Mouse (Mus musculus) intestine, embryonic 16.5 days (tissue): Measurements from ENCODE around the gene Rnf207. TPM values are rescaled to one million over a fixed set of nuclear protein-coding genes. Genes with fewer than 3 reads are reported as not detected.
A peak's percentile ranks its signal among the peaks of the same experiment; 100 is the strongest.

ENCODE experiments used
- ATAC-seq: fragments of 200-750 bp; cut with Nextera tagmentation; 2 replicates; pipeline ENCODE4 v1.8.0; 2017; ENCODE audit warnings: moderate TSS enrichment, moderate library complexity
- H3K27ac ChIP-seq: fragments of 300-500 bp; sonication (generic); 2 replicates; pipeline ENCODE4 v1.5.1; 2014; ENCODE audit warnings: mild to moderate bottlenecking, low read length
- H3K27me3 ChIP-seq: fragments of 300-500 bp; sonication (generic); replicated peaks from 2 replicates; pipeline ENCODE4 v1.6.1; 2014; ENCODE audit warnings: low read length, control low read depth, mixed read lengths; ENCODE audit not compliant: control insufficient read depth, insufficient read depth
- H3K36me3 ChIP-seq: fragments of 300-500 bp; sonication (generic); 2 replicates; pipeline ENCODE4 v1.6.1; 2014; ENCODE audit warnings: low read length, control low read depth; ENCODE audit not compliant: control insufficient read depth, insufficient read depth
- H3K4me1 ChIP-seq: fragments of 300-500 bp; sonication (generic); 2 replicates; pipeline ENCODE4 v1.6.1; 2014; ENCODE audit warnings: low read length, control low read depth, mixed read lengths; ENCODE audit not compliant: control insufficient read depth, insufficient read depth
- H3K4me2 ChIP-seq: fragments of 300-500 bp; sonication (generic); 2 replicates; pipeline ENCODE4 v1.6.1; 2014; ENCODE audit warnings: low read depth, low read length, control low read depth
- H3K4me3 ChIP-seq: fragments of 300-500 bp; sonication (generic); 2 replicates; pipeline ENCODE4 v1.5.1; 2014; ENCODE audit warnings: mild to moderate bottlenecking, low read length
- H3K9ac ChIP-seq: fragments of 300-500 bp; sonication (generic); 2 replicates; pipeline ENCODE4 v1.6.1; 2014; ENCODE audit warnings: low read depth, low read length
- H3K9me3 ChIP-seq: fragments of 300-500 bp; sonication (generic); 2 replicates; pipeline ENCODE4 v1.6.1; 2016; ENCODE audit warnings: low read length, control low read depth; ENCODE audit not compliant: control insufficient read depth
- WGBS: fragments of 180-500 bp; shearing (Covaris S2); extraction: QIAGEN DNeasy Blood & Tissue Kit; methylation state at CpG from one replicate; pipeline ENCODE4 v1.1.7; 2014; 5-methylcytosine and 5-hydroxymethylcytosine counted together
- polyA plus RNA-seq: library from polyadenylated mRNA; unstranded; fragments of >200 nt; fragmentation: Nextera tagmentation; extraction: Ambion mirVana; gene quantifications from 2 replicates; pipeline ENCODE4 v1.2.1, GENCODE M21; 2015

Gene Rnf207
- polyA plus RNA-seq, 1 experiment from 2014 or later, result 1.8 TPM

DNA sequence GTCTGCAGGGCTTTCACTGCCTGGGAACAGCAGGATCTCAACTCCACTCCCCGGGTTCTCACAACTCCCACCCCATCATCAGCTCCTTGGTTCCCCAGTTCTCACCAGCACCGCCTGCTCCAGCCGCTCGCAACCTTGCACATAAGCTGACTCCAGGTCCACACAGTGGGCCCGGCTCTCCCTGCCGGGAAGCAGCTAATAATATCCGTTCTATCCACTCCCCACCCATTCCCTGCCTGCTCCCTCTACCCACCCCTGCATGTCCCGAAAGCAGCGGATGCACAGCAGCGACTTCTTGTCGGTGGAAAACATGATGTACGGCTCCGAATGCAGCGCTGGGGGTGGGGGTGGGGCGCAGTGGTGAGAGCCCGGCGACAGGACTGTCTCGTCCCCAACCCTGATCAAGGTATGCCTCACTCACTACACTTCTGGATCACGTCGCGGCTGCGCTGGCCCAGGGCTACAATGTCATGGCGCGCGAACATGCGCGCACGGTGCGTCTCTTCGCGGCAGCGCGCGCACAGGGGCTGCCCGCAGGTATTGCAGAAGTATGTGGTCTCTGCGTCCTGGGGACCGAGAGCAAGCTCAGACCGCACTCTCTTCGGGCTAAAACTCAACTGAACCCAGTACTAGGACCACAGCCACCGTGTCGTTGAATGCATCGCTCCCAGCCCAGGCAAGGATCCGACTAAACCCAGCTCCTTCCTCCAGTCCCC lies 3.1 kb downstream of the Rnf207 start:
- Histone ChIP-seq H3K4me3 (peak overlapping the region; percentile 24), H3K36me3 (no peaks in the 10 kb centered on the region), H3K4me2 (peak overlapping the region; percentile 44), H3K9me3 (no peaks in the 10 kb centered on the region), H3K27me3 (peaks cover 56% of the 10 kb centered on the region), H3K4me1 (peaks cover 22% of the 10 kb centered on the region), H3K27ac (no peak overlapping the region), H3K9ac (peak overlapping the region; percentile 40; the same call in 1 of the 2 replicates)
- no peak for ATAC-seq
- 1% methylated on average over 43 of the region's 43 CpGs for WGBS

DNA sequence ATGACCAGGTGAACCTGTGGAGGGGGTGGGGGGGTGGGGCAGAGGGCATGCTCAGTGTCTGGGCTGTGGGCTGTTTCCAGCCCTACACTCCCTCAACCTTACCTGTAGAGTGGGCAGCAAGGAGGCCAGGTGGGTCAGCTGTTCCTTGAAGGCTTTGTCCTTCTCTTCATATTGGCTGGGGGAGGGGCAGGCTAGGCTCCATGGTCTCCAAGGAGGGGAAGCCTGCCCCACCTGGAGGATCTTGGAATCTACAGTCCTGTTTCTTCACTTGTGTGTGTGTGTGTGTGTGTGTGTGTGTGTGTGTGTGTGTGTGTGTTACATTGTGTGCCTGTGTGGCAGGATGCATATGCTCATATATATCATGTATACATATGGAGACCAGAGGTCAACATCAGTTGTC lies 4.9 kb downstream of the Rnf207 start:
- Histone ChIP-seq H3K27ac (no peak overlapping the region), H3K36me3 (no peaks in the 10 kb centered on the region; the same call in 1 of the 2 replicates), H3K9me3 (no peaks in the 10 kb centered on the region), H3K27me3 (peaks cover 56% of the 10 kb centered on the region), H3K4me2 (peak overlapping the region; percentile 79; the same call in 1 of the 2 replicates), H3K9ac (no peak overlapping the region), H3K4me1 (peaks cover 22% of the 10 kb centered on the region), H3K4me3 (no peak overlapping the region)
- no peak; the same call in 1 of the 2 replicates for ATAC-seq

GRCm38 (mm10) chr4:152313211-152313632 lies 5.6 kb downstream of the Rnf207 start:
- Histone ChIP-seq H3K9me3 (no peaks in the 10 kb centered on the region), H3K27me3 (peaks cover 55% of the 10 kb centered on the region)
- peak; percentile 58 for ATAC-seq

DNA sequence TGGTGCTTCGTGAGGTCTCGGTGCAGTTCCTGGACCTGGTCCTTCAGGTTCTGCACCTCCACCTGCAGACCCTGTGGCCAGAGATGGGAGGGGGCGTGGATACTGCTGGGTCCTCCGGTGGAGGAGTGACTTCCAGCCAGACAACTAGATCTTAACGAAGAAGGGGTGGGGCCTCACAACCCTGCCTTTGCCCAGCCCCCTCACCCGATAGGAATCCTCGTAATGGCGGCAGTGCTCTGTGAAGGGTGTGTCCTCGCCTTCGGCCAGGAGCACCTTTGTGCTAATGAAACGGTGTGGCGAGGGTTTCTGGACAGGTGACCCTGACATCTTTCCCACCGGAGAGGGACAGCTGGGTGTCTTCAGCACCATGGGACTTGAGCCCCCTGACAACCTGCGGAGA lies 6.6 kb downstream of the Rnf207 start:
- peaks cover 48% of the 10 kb centered on the region for H3K27me3 ChIP-seq
- peak; percentile 29; the same call in 1 of the 2 replicates for ATAC-seq

More at GRCm38 (mm10) chr4:152313211-152313632, 5.6 kb downstream of the Rnf207 start:
- no peak overlapping the region for H3K27ac ChIP-seq
- peak overlapping the region; percentile 79 for H3K4me2 ChIP-seq
- H3K36me3 ChIP-seq, result no peaks in the 10 kb centered on the region; the same call in 1 of the 2 replicates
- peak overlapping the region; percentile 42 for H3K4me3 ChIP-seq
- H3K9ac ChIP-seq, result peak overlapping the region; percentile 48
- peaks cover 17% of the 10 kb centered on the region for H3K4me1 ChIP-seq
- WGBS, result 0% methylated on average over 29 of the region's 29 CpGs

DNA sequence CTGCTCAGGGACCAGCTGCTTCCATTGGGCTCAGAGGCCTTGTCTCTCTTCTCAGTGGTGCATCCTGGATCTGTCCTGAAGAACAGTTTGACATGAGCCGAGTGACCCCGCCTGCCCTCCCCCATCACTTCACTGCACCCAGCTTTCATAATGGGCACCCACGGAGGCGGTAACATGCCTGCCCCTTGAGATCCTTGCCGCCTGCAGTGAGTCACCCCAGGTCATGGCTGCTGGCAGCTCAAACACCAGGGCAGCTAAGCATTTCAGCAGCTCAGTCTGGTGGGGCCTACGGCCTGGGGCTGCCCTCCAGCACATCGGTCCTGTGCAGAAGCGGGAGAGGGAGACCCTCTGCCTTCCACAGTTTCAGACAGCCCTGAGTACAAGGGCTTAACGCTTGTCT lies 11.3 kb downstream of the Rnf207 start:
- ATAC-seq, result no peak; the same call in 1 of the 2 replicates
- H3K27ac ChIP-seq, result no peak overlapping the region
- no peak overlapping the region for H3K4me2 ChIP-seq
- no peak overlapping the region for H3K9ac ChIP-seq
- WGBS, result 86% methylated on average over 9 of the region's 9 CpGs
- no peak overlapping the region for H3K4me3 ChIP-seq
- peaks cover 4% of the 10 kb centered on the region; the same call in 1 of the 2 replicates for H3K36me3 ChIP-seq
- no peaks in the 10 kb centered on the region for H3K4me1 ChIP-seq
- H3K9me3 ChIP-seq, result no peaks in the 10 kb centered on the region
- peaks cover 9% of the 10 kb centered on the region; the same call in 1 of the 2 replicates for H3K27me3 ChIP-seq

More for the DNA sequence above, 6.6 kb downstream of the Rnf207 start:
- Histone ChIP-seq H3K4me2 (peak overlapping the region; percentile 79), H3K27ac (no peak overlapping the region), H3K4me1 (peaks cover 16% of the 10 kb centered on the region), H3K9ac (no peak overlapping the region; the same call in 1 of the 2 replicates), H3K4me3 (peak overlapping the region; percentile 42; the same call in 1 of the 2 replicates), H3K9me3 (no peaks in the 10 kb centered on the region), H3K36me3 (no peaks in the 10 kb centered on the region; the same call in 1 of the 2 replicates)
- WGBS, result 5% methylated on average over 14 of the region's 14 CpGs

DNA sequence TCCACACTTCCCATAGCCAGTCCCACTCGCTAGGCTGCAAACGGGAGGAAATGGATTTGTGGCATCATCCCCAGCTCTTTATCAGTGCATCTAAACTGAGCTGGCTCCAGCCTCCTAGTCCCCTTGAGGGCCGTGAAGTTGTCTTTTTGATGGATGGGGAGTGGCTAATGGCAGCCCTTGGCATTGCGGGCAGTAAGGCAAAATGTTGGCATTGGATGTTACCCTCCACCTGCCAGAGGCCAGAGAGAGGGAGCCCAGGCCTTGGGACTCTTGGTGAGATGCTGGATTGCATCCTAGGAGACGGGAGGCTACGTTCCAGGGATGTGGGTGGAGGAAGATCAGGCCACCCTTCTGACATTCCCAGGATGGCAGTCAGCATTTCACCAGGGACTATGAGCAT lies 12.8 kb downstream of the Rnf207 start:
- no peak overlapping the region for H3K27ac ChIP-seq

DNA sequence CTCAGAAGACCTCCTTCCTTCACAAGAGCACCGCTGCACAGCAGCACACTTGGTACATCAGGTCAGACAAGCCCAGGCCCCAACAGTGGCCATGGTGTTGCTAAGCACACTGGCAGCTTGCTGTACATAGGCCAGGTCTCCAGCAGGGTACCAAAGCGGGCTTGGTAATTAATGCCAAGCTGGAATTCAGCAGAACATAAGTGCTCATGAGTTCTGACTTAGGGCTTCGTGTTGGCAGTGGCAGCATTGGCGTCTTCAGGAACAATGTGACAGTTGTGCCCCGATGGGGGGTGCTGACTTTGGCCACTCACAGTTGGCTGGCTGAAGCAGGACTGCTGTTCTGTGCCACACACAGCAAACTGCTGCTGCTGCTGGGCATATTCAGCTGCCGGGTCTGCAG lies 14.1 kb downstream of the Rnf207 start:
- Histone ChIP-seq H3K4me3 (no peak overlapping the region), H3K4me2 (no peak overlapping the region), H3K4me1 (no peaks in the 10 kb centered on the region), H3K9ac (no peak overlapping the region), H3K36me3 (peaks cover 4% of the 10 kb centered on the region; the same call in 1 of the 2 replicates), H3K27me3 (no peaks in the 10 kb centered on the region), H3K9me3 (no peaks in the 10 kb centered on the region), H3K27ac (no peak overlapping the region)
- no peak for ATAC-seq
- whole genome bisulfite sequencing, result 94% methylated on average over 6 of the region's 6 CpGs

More for the DNA sequence above, 12.8 kb downstream of the Rnf207 start:
- H3K9ac ChIP-seq, result no peak overlapping the region
- H3K9me3 ChIP-seq, result no peaks in the 10 kb centered on the region
- no peak overlapping the region for H3K4me2 ChIP-seq
- ATAC-seq, result no peak
- WGBS, result 68% methylated on average over 6 of the region's 6 CpGs
- H3K4me3 ChIP-seq, result no peak overlapping the region
- no peaks in the 10 kb centered on the region for H3K4me1 ChIP-seq
- H3K27me3 ChIP-seq, result no peaks in the 10 kb centered on the region
- peaks cover 4% of the 10 kb centered on the region; the same call in 1 of the 2 replicates for H3K36me3 ChIP-seq

DNA sequence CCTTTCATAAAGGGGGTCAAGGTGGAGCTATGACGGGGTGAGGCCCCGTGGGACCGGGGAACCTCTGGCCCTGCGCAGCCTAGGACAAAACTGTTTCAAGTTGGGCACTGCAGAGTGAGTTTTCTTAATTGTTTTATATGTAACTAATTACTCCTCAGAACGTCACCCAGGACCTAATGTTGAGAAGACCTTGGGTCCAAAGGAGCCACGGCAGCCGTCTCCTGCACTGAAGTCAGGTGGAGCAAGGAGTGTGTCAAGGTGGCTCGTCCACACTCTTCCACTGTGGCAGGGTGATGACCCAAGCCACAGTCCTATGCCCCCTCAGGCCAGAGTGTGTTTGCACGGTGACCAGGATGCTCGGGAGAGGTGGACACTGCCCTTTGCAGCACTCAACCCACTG lies 15.6 kb downstream of the Rnf207 start:
- no peak overlapping the region for H3K4me3 ChIP-seq
- no peak for ATAC-seq
- H3K4me1 ChIP-seq, result peaks cover 6% of the 10 kb centered on the region; the same call in 1 of the 2 replicates
- 87% methylated on average over 10 of the region's 10 CpGs for WGBS
- no peak overlapping the region for H3K4me2 ChIP-seq
- no peaks in the 10 kb centered on the region for H3K27me3 ChIP-seq
- no peak overlapping the region for H3K27ac ChIP-seq
- no peak overlapping the region for H3K9ac ChIP-seq
- H3K9me3 ChIP-seq, result no peaks in the 10 kb centered on the region
- peaks cover 4% of the 10 kb centered on the region; the same call in 1 of the 2 replicates for H3K36me3 ChIP-seq

GRCm38 (mm10) chr4:152302012-152302411 lies 16.8 kb downstream of the Rnf207 start:
- Histone ChIP-seq H3K4me2 (no peak overlapping the region), H3K4me3 (no peak overlapping the region), H3K4me1 (peaks cover 9% of the 10 kb centered on the region), H3K27ac (no peak overlapping the region), H3K9ac (no peak overlapping the region), H3K27me3 (no peaks in the 10 kb centered on the region), H3K36me3 (peaks cover 4% of the 10 kb centered on the region; the same call in 1 of the 2 replicates), H3K9me3 (no peaks in the 10 kb centered on the region)
- 77% methylated on average over 11 of the region's 11 CpGs for WGBS
- ATAC-seq, result no peak
